Mouse (Mus musculus) right cerebral cortex, postnatal 25 days (tissue): ENCODE results near the gene Ccdc141.
"Not testable (repeated sequence)": the region's sequence is repeated elsewhere in the genome, so short reads cannot be mapped to it uniquely, and the experiment has no call there.

Experiments used
- DNase-seq: peaks from one replicate; pipeline ENCODE4 v3.0.0; 2022

The Ccdc141 gene

GRCm38 (mm10) chr2:77042912-77043311, 127.5 kb downstream of the Ccdc141 start:
- DNase-seq, result no peak

- DNase-seq, result no peak
Measured at GRCm38 (mm10) chr2:77039683-77040082, 130.8 kb downstream of the Ccdc141 start.

GRCm38 (mm10) chr2:77039281-77039680, 131.2 kb downstream of the Ccdc141 start:
- no peak for DNase-seq

GRCm38 (mm10) chr2:77037211-77037610, 133.2 kb downstream of the Ccdc141 start:
- DNase-seq, result no peak

- no peak for DNase-seq
Measured at GRCm38 (mm10) chr2:77034112-77034511, 136.3 kb downstream of the Ccdc141 start.

- no peak for DNase-seq
Measured at GRCm38 (mm10) chr2:77033322-77034060, 136.9 kb downstream of the Ccdc141 start.

GRCm38 (mm10) chr2:77020649-77021048, 149.8 kb downstream of the Ccdc141 start:
- DNase-seq, result no peak

GRCm38 (mm10) chr2:77017735-77018134, 152.7 kb downstream of the Ccdc141 start:
- DNase-seq, result no peak

GRCm38 (mm10) chr2:77013449-77013848, 157.0 kb downstream of the Ccdc141 start:
- not testable (repeated sequence) for DNase-seq

GRCm38 (mm10) chr2:77011981-77012380, 158.5 kb downstream of the Ccdc141 start:
- DNase-seq, result no peak

- DNase-seq, result no peak
Measured at GRCm38 (mm10) chr2:77007015-77007414, 163.4 kb downstream of the Ccdc141 start.

GRCm38 (mm10) chr2:77003148-77003547, 167.3 kb downstream of the Ccdc141 start:
- no peak for DNase-seq

- no peak for DNase-seq
Measured at GRCm38 (mm10) chr2:76998351-76998750, 172.1 kb downstream of the Ccdc141 start.

GRCm38 (mm10) chr2:76992493-76993201, 177.8 kb downstream of the Ccdc141 start:
- peak; percentile 44 for DNase-seq

GRCm38 (mm10) chr2:76987317-76987716, 183.1 kb downstream of the Ccdc141 start:
- no peak for DNase-seq

GRCm38 (mm10) chr2:76984384-76984783, 186.1 kb downstream of the Ccdc141 start:
- no peak for DNase-seq

GRCm38 (mm10) chr2:76983601-76984000, 186.8 kb downstream of the Ccdc141 start:
- DNase-seq, result no peak

- DNase-seq, result no peak
Measured at GRCm38 (mm10) chr2:76982391-76983145, 187.9 kb downstream of the Ccdc141 start, which contains the start of gene Ttn. Gene Ttn (minus strand): TSS chr2:76982547.

GRCm38 (mm10) chr2:76981717-76982116, 188.7 kb downstream of the Ccdc141 start:
- no peak for DNase-seq

- DNase-seq, result no peak
Measured at GRCm38 (mm10) chr2:76980146-76980545, 190.3 kb downstream of the Ccdc141 start.

GRCm38 (mm10) chr2:76977650-76978049, 192.8 kb downstream of the Ccdc141 start:
- DNase-seq, result no peak

GRCm38 (mm10) chr2:76972051-76972450, 198.4 kb downstream of the Ccdc141 start:
- DNase-seq, result no peak

GRCm38 (mm10) chr2:76971069-76971468, 199.4 kb downstream of the Ccdc141 start:
- DNase-seq, result no peak
